Mouse (Mus musculus) layer of hippocampus, postnatal 36 days (tissue): ENCODE results near the gene Cel. TPM values are rescaled to one million over a fixed set of nuclear protein-coding genes. Genes with fewer than 3 reads are reported as not detected.
A peak's percentile ranks its signal among the peaks of the same experiment; 100 is the strongest.

Experiments used
- DNase-seq, 2 experiments: peaks; one replicate each; pipeline ENCODE4 v3.0.0; 2022
- total RNA-seq, 2 experiments: library from RNA; stranded (reverse); gene quantifications; 2 replicates each; pipeline ENCODE4 v1.2.3; 2021

Gene Cel
- not detected for total RNA-seq

- DNase-seq: no peak
Observed at GRCm38 (mm10) chr2:28563303-28563702, at the start of gene Cel. Cel (minus strand) TSS chr2:28563403.

DNA sequence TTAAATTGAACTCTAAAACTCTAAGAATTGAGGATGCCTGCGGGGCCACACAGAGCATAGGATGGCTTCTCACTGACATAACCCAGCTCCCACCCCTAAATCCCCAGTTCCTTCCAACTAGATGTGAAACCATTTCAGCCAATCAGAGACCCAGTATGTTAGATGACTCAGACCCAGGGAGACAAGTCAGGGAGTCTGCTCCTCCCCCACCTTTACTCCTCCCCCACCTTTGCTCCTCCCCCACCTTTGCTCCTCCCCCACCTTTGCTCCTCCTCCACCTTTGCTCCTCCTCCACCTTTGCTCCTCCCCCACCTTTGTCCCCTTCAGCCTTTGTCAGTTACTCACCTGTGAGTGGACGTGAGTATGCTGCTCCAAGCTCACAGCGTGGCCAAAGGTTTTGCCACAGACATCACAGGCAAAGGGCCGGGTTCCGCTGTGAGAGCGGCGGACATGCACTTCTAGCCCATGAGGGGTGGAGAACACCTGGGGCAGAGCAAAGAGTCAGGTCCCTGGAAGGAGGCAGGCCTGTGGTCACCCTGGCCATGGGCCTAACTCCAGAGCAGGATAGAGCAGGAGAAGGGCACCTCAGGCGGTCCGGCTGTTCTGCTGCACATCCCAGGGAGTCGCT lies 49.3 kb upstream of the Cel start:
- DNase-seq: no peak

DNA sequence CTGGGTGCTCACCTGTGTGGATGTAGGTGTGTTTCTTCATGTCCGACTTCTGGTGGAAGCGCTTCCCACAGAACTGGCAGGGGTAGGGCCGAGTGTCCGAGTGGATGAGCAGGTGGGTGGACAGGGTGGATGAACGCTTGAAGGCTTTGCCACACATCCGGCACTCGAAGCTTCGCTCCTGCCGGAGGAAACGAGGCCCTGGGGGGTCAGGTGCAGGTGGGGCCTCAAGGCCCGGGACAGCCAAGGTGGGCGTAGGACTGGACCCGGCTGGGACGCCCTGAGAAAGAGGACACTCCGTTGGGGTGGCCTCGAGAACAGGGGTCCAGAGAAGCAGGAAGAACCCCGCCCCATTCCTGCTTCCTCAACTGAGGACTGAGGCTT lies 48.2 kb upstream of the Cel start:
- DNase-seq: no peak

DNA sequence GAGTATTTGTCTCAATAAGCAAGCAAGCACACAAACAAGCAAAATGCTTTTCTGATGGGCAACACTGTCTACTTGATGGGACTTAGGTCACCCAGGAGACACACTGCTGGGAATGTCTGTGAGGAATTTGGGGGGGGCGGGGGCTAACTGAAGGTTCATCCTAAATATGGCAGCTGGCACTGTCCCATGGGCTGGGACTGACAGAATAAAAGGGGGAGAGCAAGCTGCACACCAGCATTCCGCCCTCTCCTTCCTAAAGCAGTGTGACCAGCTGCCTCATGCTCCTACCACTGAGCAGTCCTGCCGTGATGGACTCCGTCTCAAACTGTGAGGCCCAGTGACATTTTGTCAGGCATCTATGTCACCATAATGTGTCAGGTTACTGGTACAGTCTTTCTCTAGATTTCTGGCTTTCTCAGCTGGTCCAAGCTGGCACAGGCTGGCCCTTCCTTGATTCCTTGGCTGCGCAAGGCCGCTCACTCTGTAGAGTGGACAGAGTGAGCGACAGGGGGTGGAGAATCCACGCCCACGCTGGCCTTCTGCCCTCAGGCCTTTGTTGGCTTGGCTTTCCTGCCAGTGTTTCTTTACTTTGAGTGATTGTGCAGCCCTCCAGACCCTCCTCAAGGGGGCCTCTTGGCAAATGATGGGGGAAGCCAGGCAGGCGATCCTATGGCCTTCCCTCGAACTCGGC lies 47.7 kb upstream of the Cel start:
- no peak for DNase-seq

DNA sequence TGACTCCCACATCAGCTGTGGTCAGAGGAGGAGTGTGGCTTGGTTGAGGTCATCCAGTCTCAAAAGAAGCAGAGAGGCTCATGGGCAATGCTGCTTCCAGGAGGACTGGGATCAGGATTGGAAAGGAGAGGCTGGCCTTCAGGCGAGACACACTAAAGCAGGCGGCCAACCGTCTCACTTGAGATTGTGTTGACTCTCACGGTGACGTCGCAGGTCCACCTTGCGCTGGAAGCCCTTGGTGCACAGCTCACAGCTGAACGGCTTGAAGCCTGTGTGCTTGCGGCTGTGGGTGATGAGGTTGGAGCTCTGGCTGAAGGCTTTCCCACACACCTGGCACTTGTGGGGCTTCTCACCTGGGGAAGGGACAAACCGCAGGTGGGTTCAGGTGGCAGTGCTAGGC lies 46.6 kb upstream of the Cel start:
- DNase-seq: no peak

- DNase-seq: no peak
Observed at GRCm38 (mm10) chr2:28607341-28608165, 44.4 kb upstream of the Cel start.

GRCm38 (mm10) chr2:28606601-28607340 lies 43.6 kb upstream of the Cel start:
- DNase-seq: no peak

- DNase-seq: no peak
Observed at GRCm38 (mm10) chr2:28605789-28606541, 42.8 kb upstream of the Cel start.

GRCm38 (mm10) chr2:28603542-28603941 lies 40.3 kb upstream of the Cel start:
- DNase-seq: no peak

GRCm38 (mm10) chr2:28601720-28602590 lies 38.8 kb upstream of the Cel start:
- DNase-seq: no peak

DNA sequence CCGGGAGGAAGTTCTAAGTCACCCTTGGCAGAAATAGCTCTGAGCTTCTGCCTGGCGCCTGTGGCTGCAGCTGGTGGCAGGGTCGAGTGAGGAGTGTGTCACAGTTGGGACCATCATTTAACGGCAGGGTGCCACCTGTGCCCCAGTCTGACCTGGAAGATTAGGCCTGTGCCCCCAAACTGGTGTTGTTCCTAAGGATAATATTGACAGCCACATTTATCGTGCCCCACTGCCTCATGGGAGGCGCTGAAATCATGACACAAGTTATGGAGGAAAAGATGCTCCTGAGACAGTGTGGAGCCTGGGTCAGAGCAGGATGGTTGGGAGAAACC lies 36.3 kb upstream of the Cel start:
- DNase-seq: no peak

GRCm38 (mm10) chr2:28598692-28599568 lies 35.7 kb upstream of the Cel start:
- DNase-seq: no peak

- DNase-seq: no peak
Observed at GRCm38 (mm10) chr2:28597733-28598547, 34.7 kb upstream of the Cel start.

- no peak for DNase-seq
Observed at GRCm38 (mm10) chr2:28596998-28597397, 33.8 kb upstream of the Cel start.

DNA sequence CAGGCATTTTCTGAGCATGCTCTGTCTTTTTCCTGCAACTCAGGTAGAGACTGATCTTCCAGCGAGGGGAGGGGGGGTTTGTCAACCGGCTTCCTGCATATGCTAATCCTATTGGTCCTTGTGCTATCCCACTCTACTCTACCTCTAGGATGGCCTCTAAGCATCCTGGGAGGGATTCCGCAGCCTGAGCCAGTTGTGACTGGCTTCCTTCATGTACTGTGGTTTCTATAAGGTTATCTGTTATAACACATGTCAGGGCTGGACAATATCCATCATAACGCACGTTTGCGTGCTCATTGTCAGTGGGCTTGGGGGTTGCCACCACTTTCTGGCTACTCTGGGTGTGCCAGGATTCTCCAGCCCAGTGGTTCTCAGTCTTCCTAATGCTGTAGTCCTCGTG lies 32.8 kb upstream of the Cel start:
- DNase-seq: no peak

- DNase-seq: peak in 1 of 2 experiments; percentile 19
Observed at GRCm38 (mm10) chr2:28592809-28593208, 29.6 kb upstream of the Cel start.

DNA sequence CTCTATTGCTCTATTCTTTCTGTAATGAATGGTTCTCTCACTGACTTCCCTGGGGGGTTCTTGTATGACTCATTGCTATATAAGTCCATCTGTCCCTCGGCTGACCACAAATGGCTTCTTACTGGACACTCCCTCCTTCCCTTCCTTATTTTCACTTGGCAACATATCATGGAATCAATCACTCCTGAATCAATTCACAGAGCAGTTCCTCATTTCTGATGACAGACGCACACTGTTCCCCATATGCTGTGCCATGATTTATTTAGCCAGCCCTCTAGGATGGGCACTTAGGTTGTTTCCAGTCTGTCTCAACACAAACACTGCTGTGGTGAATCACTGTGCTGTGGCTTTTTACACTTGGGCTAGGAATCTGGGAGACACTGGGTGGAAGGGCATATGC lies 28.3 kb upstream of the Cel start:
- no peak for DNase-seq

DNA sequence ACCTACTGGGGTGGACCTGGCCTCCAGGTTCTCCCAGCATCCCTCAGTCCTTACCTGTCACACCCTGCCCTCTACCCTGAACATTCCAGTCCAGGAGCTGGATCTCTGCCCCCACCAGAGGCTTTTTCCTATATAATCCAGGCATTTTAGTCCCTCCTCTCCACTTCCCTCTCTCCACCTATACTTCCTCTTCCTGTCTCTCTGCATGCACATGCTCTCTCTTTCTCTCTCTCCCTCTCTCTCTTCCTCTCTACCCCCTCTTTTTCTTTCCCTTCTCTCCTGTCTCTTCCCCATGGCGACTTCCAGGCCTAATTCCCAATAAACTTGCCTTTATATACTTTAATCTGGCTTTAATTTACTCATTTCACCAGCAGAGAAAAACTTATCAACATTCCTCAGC lies 25.4 kb upstream of the Cel start:
- no peak for DNase-seq

DNA sequence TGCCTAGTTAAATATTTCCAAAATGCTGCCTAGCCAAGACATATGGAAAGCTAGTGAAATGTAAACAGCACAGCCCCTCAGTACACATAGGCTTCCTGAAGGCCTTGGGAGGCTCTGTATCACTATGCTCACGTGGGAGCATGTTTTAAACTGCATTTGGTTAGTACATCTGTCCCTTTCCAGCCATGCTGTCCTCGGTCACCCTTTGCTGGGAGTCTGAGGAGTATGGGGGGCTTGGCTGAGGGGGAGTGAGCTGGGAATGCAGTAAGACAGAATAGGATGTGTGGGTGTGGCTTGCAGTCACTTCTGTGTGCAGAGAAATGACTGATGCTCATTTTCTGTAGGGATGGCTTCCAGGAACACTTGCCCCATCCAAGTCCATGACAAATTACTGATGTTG lies 22.5 kb upstream of the Cel start:
- DNase-seq: no peak
